Mouse (Mus musculus) NIH3T3 (cell line): ENCODE results near the gene Faxc.

Source experiments
- DNase-seq: peaks from one replicate; pipeline ENCODE4 v3.0.0-alpha.2; 2012; ENCODE audit warnings: low read depth

The Faxc gene

GRCm38 (mm10) chr4:21930971-21931771, at the start of gene Faxc:
Gene Faxc, plus strand, starts transcription at chr4:21931329.
- peak; percentile 70 for DNase-seq

DNA sequence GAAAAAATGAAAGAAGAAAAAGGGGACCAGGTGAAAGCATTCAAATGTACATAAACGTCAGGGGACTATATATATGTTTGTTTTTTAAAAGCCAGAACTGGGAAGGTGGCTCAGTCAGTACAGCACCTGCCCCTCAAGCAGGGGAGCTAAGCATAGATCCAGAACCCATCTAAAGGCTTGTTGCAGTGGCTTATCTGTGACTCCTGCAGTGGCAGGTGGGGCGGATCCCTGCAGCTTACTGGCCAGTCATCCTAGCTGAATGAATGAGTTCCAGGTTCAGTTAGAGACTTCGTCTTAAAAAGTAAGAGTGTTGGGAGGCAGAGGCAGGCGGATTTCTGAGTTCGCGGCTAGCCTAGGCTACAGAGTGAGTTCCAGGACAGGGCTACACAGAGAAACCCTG, 48.3 kb upstream of the Faxc start:
- DNase-seq = no peak

DNA sequence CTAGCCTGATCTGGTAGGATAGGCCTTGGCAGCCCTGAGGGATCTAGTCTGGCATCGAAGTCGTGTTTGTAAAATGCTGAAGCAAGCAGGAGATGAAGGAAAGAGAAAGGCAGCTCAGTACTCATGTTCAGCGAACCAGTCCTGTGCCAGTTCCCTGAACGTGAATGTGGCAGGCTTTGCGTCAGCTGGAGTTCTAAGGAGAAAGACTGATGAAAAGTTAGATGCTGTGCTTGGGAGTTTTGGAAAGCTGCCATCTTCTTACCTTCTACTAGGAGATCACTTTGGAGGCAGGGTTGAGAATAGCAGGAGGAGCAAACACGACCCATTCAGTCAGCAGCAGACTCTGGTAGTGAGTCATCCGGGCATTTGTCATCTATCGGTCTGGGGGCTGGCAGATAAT, 45.3 kb upstream of the Faxc start:
- DNase-seq = no peak

DNA sequence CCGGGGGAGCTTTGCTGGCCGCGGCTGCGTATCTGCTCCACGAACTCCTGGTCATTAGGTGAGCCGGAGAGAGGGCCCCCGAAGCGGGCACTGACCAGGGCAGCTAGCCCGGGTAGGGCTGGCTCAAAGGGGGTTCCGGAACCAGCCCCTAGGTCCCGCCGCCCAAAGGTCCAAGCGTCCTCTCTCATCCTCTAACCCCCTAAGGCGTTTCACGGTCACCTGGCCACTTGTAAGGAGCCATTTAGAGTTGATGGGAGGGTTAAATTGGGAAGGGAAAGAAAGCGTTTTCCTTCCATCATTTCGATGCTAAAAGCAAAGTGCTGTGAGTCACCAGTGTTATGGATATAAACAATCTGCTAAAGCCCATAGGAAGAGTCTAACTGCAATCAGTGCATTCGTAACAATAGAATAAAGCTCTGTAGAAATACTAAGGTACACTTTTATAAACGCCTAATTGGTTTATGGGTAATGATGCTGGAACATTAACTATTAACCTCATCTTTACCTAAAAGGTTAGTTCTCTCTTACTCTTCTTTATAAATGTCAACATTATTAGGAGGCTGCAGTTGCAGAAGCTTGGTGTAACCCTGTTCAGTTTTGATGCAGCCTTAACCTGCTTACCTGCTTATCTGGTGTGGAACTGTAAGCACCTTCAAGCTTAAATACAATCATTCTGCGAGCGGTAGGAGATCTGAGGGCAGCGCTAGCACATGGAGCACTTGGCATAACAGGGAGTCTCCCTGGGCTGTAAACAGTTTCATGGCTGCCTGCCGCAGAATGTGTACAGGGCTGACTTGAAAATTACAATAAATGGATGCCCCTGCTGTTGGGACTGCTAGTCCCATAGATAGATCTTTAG, 872 bp downstream of the Faxc start:
- peak; percentile 6 for DNase-seq

DNA sequence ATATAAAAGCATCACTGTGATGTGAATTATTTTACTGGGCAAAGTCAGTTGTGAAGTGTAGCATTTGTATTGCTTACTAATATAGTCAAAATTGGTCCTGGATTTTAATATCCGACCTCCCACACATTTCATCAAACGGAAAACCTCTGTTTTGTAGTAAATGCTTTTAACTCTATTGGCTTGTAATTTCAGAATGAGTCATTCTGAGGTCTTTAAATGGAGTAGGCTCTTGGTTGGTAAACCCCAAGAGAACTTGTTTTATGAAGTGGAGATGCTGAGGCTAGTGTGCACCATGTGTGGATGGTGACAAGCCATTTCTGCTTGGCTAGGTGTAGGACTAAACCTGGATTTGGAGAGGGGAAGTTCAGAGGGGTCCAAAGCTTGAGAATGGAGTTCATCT, 4.2 kb downstream of the Faxc start:
- DNase-seq = no peak

DNA sequence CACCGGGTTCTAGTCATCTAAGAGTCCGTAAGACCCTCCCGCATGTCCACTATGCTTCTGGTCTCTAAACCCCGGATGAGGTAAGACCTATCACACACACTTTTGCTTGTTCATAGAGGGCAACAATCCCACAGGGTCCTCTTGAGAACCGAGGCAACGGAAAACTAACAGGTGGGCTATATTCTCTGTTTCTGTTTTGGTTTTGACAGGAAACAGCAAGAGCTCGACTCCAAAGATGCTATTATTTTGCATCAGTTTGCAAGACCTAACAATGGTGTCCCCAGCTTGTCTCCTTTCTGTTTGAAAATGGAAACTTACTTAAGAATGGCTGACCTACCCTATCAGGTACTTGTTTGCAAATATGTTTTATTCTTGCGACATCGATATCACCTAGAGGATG, 5.3 kb downstream of the Faxc start:
- no peak for DNase-seq

DNA sequence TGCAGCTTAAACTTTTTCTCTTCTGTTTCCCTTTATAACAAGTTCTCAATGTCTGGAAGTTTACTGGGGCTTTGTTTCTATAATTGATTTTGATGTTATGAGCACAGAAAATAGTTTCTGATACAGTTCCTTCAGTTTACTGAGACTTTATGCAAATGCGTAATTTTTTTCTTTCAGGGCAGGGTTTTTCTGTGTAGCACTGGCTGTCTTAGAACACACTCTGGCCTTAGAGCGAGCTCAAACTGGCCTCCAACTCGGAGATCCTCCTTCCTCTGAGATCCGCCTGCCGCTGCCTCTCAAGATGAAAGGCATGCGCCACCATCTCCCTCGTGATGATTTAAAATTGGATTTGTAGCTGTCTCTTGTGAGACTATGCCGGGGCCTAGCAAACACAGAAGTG, 6.8 kb downstream of the Faxc start:
- DNase-seq = no peak

DNA sequence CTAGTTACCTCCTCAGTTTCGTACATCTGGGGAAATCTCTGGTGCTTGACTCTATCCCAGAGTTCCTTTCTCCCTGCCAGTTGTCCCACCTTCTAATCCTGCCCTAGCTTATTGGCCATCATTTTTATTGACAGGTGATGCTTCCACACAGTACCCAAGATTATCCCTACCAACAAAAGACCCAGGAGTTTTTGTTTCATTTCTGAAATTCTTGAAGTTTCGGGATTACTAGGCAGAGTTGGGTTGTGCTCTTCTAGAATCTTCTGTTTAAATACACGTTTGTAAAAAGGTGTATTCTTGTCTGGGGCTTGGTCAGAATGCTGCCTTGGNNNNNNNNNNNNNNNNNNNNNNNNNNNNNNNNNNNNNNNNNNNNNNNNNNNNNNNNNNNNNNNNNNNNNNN, 13.5 kb downstream of the Faxc start:
- no peak for DNase-seq

- DNase-seq = peak; percentile 69
These were observed 20.3 kb downstream of the Faxc start for GRCm38 (mm10) chr4:21951444-21951843.

DNA sequence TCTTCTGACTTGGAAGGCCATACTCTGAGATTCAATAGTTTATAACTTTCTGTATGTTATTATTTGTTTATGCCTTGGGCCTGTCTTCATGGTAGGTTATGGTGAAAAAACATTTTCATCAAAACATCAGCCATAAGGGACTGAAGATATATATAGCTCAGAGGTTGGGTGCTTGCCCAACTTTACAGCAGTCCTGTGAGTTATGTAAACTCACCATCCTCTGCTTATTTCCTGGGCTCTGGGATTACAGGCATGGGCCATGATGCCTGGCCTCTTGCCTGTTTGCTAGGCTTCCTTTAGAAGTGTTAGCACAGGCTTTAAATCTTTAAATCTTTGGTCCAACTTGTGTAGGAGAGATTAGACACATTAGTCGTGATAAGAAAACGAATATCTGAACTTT, 21.1 kb downstream of the Faxc start:
- DNase-seq = peak; percentile 18

- peak; percentile 72 for DNase-seq
These were observed 26.6 kb downstream of the Faxc start for GRCm38 (mm10) chr4:21957570-21958321.

DNA sequence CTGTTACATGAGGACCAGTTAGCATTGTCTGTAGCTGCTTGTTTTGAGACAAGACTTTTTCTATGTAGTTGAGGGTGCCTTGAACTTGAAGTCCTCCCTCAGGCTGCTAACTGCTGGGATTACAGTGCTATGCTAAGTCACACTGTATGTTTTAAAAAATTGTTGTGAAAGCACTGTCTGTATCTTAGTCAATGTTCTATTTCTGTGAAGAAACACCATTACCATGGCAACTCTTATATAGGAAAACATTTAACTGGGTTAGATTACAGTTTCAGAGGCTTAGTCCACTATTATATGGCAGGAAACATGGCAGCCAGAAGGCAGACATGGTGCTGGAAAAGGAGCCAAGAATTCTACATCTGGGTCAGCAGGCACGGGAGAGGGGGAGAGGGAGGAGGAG, 40.8 kb downstream of the Faxc start:
- DNase-seq = peak; percentile 16

- DNase-seq = peak; percentile 43
These were observed 43.0 kb downstream of the Faxc start for GRCm38 (mm10) chr4:21974126-21974525.

GRCm38 (mm10) chr4:21980471-21980870, 49.3 kb downstream of the Faxc start:
- no peak for DNase-seq

DNA sequence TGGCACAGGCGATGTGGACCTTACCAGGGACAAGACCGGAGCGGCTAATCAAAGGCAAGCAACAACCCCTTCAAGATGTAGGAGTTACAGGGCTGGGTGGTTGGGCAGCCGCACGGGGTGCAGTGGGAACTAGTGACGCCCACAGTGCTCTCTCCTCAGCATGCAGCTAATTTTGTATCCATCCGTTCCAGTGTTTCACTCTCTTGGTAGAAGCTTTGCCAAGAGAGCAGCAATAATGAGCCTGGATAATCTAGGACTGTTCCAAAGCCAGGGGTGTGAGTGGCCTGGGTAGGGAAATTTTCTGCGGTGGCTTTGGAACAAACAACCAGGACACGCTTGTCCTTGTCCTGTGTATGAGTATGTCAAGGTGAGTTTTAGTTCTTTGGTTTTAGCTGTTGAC, 51.3 kb downstream of the Faxc start:
- no peak for DNase-seq

- no peak for DNase-seq
These were observed 55.7 kb downstream of the Faxc start for GRCm38 (mm10) chr4:21986857-21987256.

GRCm38 (mm10) chr4:21987460-21987859, 56.3 kb downstream of the Faxc start:
- no peak for DNase-seq

DNA sequence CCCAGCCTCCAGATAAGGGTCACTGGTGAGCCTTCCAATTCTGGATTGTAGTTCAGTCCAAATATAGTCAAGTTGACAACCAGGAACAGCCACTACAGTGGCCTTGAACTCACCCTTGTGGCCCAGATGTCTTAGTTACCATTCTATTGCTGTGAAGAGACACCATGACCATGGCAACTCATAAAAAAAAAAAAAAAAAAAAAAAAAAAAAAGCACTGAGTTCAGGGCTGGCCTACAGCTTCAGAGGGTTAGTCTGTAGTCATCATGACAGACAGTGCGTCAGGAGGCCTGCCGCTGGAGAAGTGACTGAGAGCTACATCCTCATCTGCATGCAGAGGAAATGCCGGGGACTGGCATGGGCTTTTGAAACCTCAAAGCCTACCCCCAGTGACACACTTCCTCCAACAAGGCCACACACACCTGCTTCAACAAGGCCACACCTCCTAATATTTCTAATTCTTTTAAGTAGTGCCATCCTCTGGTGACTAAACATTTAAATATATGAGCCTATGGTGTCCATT, 58.5 kb downstream of the Faxc start:
- DNase-seq = no peak

- peak; percentile 62 for DNase-seq
These were observed 59.6 kb downstream of the Faxc start for GRCm38 (mm10) chr4:21990580-21991235.

DNA sequence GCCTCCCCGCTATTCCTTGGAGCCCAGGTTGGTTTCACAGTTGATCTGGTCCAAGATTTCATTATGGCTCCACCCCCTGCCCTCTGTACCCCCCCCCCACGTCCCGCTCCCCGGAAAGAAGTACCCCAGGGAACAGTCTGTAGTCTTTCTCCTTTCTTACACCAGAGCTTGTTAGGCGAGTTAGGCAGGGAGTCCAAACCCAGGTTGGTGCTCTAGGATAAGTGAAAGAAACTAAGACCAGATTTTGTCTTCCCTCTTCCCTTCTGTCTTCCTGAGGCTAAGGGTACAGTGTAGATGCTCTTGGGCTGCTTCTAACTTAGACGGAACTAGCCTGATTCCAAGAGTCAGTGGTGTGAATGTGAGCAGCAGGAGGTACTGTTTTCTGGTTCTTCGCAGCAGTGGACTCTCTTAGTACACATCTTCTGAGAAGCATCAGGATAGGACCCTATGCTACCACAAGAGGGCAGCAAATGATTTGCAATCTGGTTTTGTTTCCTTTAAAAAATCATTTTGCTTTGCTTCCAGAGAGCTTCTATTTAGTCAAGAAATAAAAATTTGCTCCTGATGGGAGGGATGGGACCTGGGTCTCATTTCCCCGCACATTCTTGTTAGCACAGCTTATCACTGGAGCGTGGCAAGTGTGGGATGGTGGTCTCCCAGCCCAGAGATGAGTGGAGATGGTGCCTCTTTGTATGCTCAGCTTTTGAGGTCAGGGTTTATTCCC, 86.7 kb downstream of the Faxc start:
- DNase-seq = peak; percentile 78

- DNase-seq = no peak
These were observed 87.3 kb downstream of the Faxc start for GRCm38 (mm10) chr4:22018414-22018813.
